Mouse (Mus musculus): ENCODE data around the gene Cgref1. TPM values are rescaled to one million over a fixed set of nuclear protein-coding genes. Genes with fewer than 3 reads are reported as not detected.
A peak's percentile ranks its signal among the peaks of the same experiment; 100 is the strongest.

Gene Cgref1
- polyA plus RNA-seq, 1 experiment from 2014 or later = 43.0 TPM

GRCm38 (mm10) chr5:30963916-30964315 is 18.5 kb upstream of the Cgref1 start:
- WGBS = 19% methylated on average over 3 of the region's 3 CpGs
- H3K9ac ChIP-seq (replicated peaks; ENCODE audit: low read length) = no peak overlapping the region
- H3K4me1 ChIP-seq (ENCODE audit: control insufficient read depth, insufficient read depth, low read length) = peaks cover 6% of the 10 kb centered on the region
- no peak overlapping the region for H3K4me3 ChIP-seq (replicated peaks; ENCODE audit: low read depth, low read length)
- DNase-seq = no peak
- H3K27ac ChIP-seq (replicated peaks; ENCODE audit: low read depth, low read length) = no peak overlapping the region
- ATAC-seq (ENCODE audit: low FRiP score, low TSS enrichment) = no peak
- H3K27me3 ChIP-seq (ENCODE audit: control insufficient read depth, insufficient read depth, low read length) = no peaks in the 10 kb centered on the region
- 0 out of 2 replicates have a peak, but pooled peaks cover under 1% of the 10 kb centered on the region for H3K36me3 ChIP-seq (ENCODE audit: control insufficient read depth, insufficient read depth, low read length)
- H3K9me3 ChIP-seq (ENCODE audit: control insufficient read depth, low read length) = no peaks in the 10 kb centered on the region
- H3K4me2 ChIP-seq (ENCODE audit: low read length) = no peak overlapping the region

GRCm38 (mm10) chr5:30961545-30962505 is 16.4 kb upstream of the Cgref1 start:
- Histone ChIP-seq H3K4me3 (replicated peaks; ENCODE audit: low read depth, low read length) (no peak overlapping the region), H3K9me3 (ENCODE audit: control insufficient read depth, low read length) (no peaks in the 10 kb centered on the region), H3K4me1 (ENCODE audit: control insufficient read depth, insufficient read depth, low read length) (peaks cover 21% of the 10 kb centered on the region), H3K9ac (replicated peaks; ENCODE audit: low read length) (no peak overlapping the region), H3K27ac (replicated peaks; ENCODE audit: low read depth, low read length) (no peak overlapping the region), H3K4me2 (ENCODE audit: low read length) (no peak overlapping the region), H3K27me3 (ENCODE audit: control insufficient read depth, insufficient read depth, low read length) (no peaks in the 10 kb centered on the region), H3K36me3 (ENCODE audit: control insufficient read depth, insufficient read depth, low read length) (peaks cover 16% of the 10 kb centered on the region)
- ATAC-seq (ENCODE audit: low FRiP score, low TSS enrichment) (no peak), DNase-seq (no peak)
- WGBS = 84% methylated on average over 10 of the region's 10 CpGs

GRCm38 (mm10) chr5:30960814-30961213 is 15.4 kb upstream of the Cgref1 start:
- Histone ChIP-seq H3K27ac (replicated peaks; ENCODE audit: low read depth, low read length) (peak overlapping the region; percentile 65; the same call in 1 of the 2 replicates), H3K4me2 (ENCODE audit: low read length) (peak overlapping the region; percentile 90), H3K4me1 (ENCODE audit: control insufficient read depth, insufficient read depth, low read length) (peaks cover 21% of the 10 kb centered on the region), H3K36me3 (ENCODE audit: control insufficient read depth, insufficient read depth, low read length) (peaks cover 19% of the 10 kb centered on the region), H3K4me3 (replicated peaks; ENCODE audit: low read depth, low read length) (no peak overlapping the region), H3K9me3 (ENCODE audit: control insufficient read depth, low read length) (no peaks in the 10 kb centered on the region), H3K27me3 (ENCODE audit: control insufficient read depth, insufficient read depth, low read length) (no peaks in the 10 kb centered on the region), H3K9ac (replicated peaks; ENCODE audit: low read length) (no peak overlapping the region)
- DNase-seq = no peak
- no peak for ATAC-seq (ENCODE audit: low FRiP score, low TSS enrichment)
- 90% methylated on average over 2 of the region's 2 CpGs for WGBS

- H3K4me1 ChIP-seq (ENCODE audit: control insufficient read depth, insufficient read depth, low read length) = peaks cover 21% of the 10 kb centered on the region
- ATAC-seq (ENCODE audit: low FRiP score, low TSS enrichment) (peak; percentile 96), DNase-seq (peak; percentile 100)
- peak within 1 kb of the TSS; percentile 82 for H3K27ac ChIP-seq (replicated peaks; ENCODE audit: low read depth, low read length)
- H3K36me3 ChIP-seq (ENCODE audit: control insufficient read depth, insufficient read depth, low read length) = peaks cover 27% of the 10 kb centered on the region
- H3K27me3 ChIP-seq (ENCODE audit: control insufficient read depth, insufficient read depth, low read length) = no peaks in the 10 kb centered on the region
- peak within 1 kb of the TSS; percentile 90 for H3K4me2 ChIP-seq (ENCODE audit: low read length)
- WGBS = under 1% methylated on average over 56 of the region's 56 CpGs
- H3K9ac ChIP-seq (replicated peaks; ENCODE audit: low read length) = peak within 1 kb of the TSS; percentile 84
- H3K4me3 ChIP-seq (replicated peaks; ENCODE audit: low read depth, low read length) = peak within 1 kb of the TSS; percentile 87
- no peaks in the 10 kb centered on the region for H3K9me3 ChIP-seq (ENCODE audit: control insufficient read depth, low read length)
Measured at GRCm38 (mm10) chr5:30959966-30960501, 14.6 kb upstream of the Cgref1 start, which contains the start of gene Preb. TSS of gene Preb (minus strand) at chr5:30960361.

GRCm38 (mm10) chr5:30959198-30959854 is 13.9 kb upstream of the Cgref1 start:
- 40% methylated on average over 19 of the region's 19 CpGs for WGBS
- peaks cover 34% of the 10 kb centered on the region for H3K36me3 ChIP-seq (ENCODE audit: control insufficient read depth, insufficient read depth, low read length)
- H3K9ac ChIP-seq (replicated peaks; ENCODE audit: low read length) = peak overlapping the region; percentile 84
- no peaks in the 10 kb centered on the region for H3K27me3 ChIP-seq (ENCODE audit: control insufficient read depth, insufficient read depth, low read length)
- H3K9me3 ChIP-seq (ENCODE audit: control insufficient read depth, low read length) = no peaks in the 10 kb centered on the region
- H3K27ac ChIP-seq (replicated peaks; ENCODE audit: low read depth, low read length) = peak overlapping the region; percentile 82
- ATAC-seq (ENCODE audit: low FRiP score, low TSS enrichment) (no peak), DNase-seq (no peak)
- H3K4me3 ChIP-seq (replicated peaks; ENCODE audit: low read depth, low read length) = peak overlapping the region; percentile 87
- H3K4me1 ChIP-seq (ENCODE audit: control insufficient read depth, insufficient read depth, low read length) = peaks cover 21% of the 10 kb centered on the region
- peak overlapping the region; percentile 90 for H3K4me2 ChIP-seq (ENCODE audit: low read length)

GRCm38 (mm10) chr5:30957891-30958290 is 12.5 kb upstream of the Cgref1 start:
- Histone ChIP-seq H3K36me3 (ENCODE audit: control insufficient read depth, insufficient read depth, low read length) (peaks cover 49% of the 10 kb centered on the region), H3K9ac (replicated peaks; ENCODE audit: low read length) (no peak overlapping the region), H3K9me3 (ENCODE audit: control insufficient read depth, low read length) (no peaks in the 10 kb centered on the region), H3K27me3 (ENCODE audit: control insufficient read depth, insufficient read depth, low read length) (no peaks in the 10 kb centered on the region), H3K4me3 (replicated peaks; ENCODE audit: low read depth, low read length) (no peak overlapping the region), H3K27ac (replicated peaks; ENCODE audit: low read depth, low read length) (no peak overlapping the region), H3K4me1 (ENCODE audit: control insufficient read depth, insufficient read depth, low read length) (peaks cover 21% of the 10 kb centered on the region), H3K4me2 (ENCODE audit: low read length) (0 out of 2 replicates have a peak overlapping the region, but pooled peaks have one; percentile 8)
- ATAC-seq (ENCODE audit: low FRiP score, low TSS enrichment) = no peak
- no peak for DNase-seq
- over 99% methylated on average over 6 of the region's 6 CpGs for WGBS

GRCm38 (mm10) chr5:30955751-30956150 is 10.4 kb upstream of the Cgref1 start:
- ATAC-seq (ENCODE audit: low FRiP score, low TSS enrichment) = no peak
- Histone ChIP-seq H3K36me3 (ENCODE audit: control insufficient read depth, insufficient read depth, low read length) (peaks cover 59% of the 10 kb centered on the region), H3K9ac (replicated peaks; ENCODE audit: low read length) (no peak overlapping the region)

GRCm38 (mm10) chr5:30954556-30954955 is 9.2 kb upstream of the Cgref1 start:
- peaks cover 59% of the 10 kb centered on the region for H3K36me3 ChIP-seq (ENCODE audit: control insufficient read depth, insufficient read depth, low read length)
- WGBS = 94% methylated on average over 9 of the region's 9 CpGs
- no peaks in the 10 kb centered on the region for H3K9me3 ChIP-seq (ENCODE audit: control insufficient read depth, low read length)
- DNase-seq (no peak), ATAC-seq (ENCODE audit: low FRiP score, low TSS enrichment) (no peak)
- H3K27me3 ChIP-seq (ENCODE audit: control insufficient read depth, insufficient read depth, low read length) = no peaks in the 10 kb centered on the region
- no peak overlapping the region for H3K9ac ChIP-seq (replicated peaks; ENCODE audit: low read length)
- no peak overlapping the region for H3K27ac ChIP-seq (replicated peaks; ENCODE audit: low read depth, low read length)
- peaks cover 27% of the 10 kb centered on the region for H3K4me1 ChIP-seq (ENCODE audit: control insufficient read depth, insufficient read depth, low read length)
- H3K4me3 ChIP-seq (replicated peaks; ENCODE audit: low read depth, low read length) = no peak overlapping the region
- H3K4me2 ChIP-seq (ENCODE audit: low read length) = no peak overlapping the region

More at GRCm38 (mm10) chr5:30955751-30956150, 10.4 kb upstream of the Cgref1 start:
- no peaks in the 10 kb centered on the region for H3K27me3 ChIP-seq (ENCODE audit: control insufficient read depth, insufficient read depth, low read length)
- H3K9me3 ChIP-seq (ENCODE audit: control insufficient read depth, low read length) = no peaks in the 10 kb centered on the region
- H3K27ac ChIP-seq (replicated peaks; ENCODE audit: low read depth, low read length) = no peak overlapping the region
- no peak overlapping the region for H3K4me3 ChIP-seq (replicated peaks; ENCODE audit: low read depth, low read length)
- 97% methylated on average over 6 of the region's 6 CpGs for WGBS
- no peak for DNase-seq
- peaks cover 21% of the 10 kb centered on the region for H3K4me1 ChIP-seq (ENCODE audit: control insufficient read depth, insufficient read depth, low read length)
- no peak overlapping the region for H3K4me2 ChIP-seq (ENCODE audit: low read length)
